ENCODE assay signal across 22 mouse cellular contexts in the genomic region with DNA sequence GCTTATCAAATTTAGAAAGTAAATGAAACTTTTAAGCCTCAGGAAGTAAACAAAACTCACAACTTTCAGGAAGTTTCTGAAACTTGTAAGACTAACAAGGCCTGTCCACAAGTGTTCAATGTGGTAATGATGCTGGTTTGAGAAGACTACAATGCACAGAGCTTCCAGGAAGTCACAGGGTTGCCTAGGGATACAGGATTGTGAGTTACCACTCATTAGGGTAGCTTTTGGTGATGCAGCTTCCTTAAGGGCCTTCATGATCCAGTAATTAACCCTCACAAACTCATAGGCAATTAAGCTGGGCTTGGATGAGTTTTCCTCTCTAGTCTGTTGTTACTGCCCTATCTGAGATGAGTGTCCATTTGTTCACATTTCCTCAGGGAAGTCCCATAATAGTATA.
DNase-seq lines count a peak whose midpoint lies in the region; ATAC-seq and TF ChIP-seq lines count a peak whose summit lies in the region.
"Had no signal": no experiment of that assay in that cellular context is flagged by ENCODE, and none has a peak within 500 bp of the region (broad histone marks: within the 10 kb centered on the region; RNA-seq: fewer than 3 reads in every experiment).

No protein-coding gene starts in this region.

- ATAC-seq in forebrain, embryonic 11.5 days (replicated peaks; ENCODE audit: low FRiP score): 0 out of 2 replicates have a peak, but pooled peaks have one; percentile 52
- no peak for ATAC-seq in forebrain, postnatal 0 days
- 0 out of 2 replicates have a peak, but pooled peaks have one; percentile 6 for ATAC-seq in forebrain, embryonic 16.5 days
- ATAC-seq in forebrain, embryonic 13.5 days: no peak
- no peak for ATAC-seq in hindbrain, embryonic 12.5 days (ENCODE audit: low FRiP score)
- no peak for ATAC-seq in liver, postnatal 0 days
- ATAC-seq: activated CD4-positive, CD25-positive, alpha-beta regulatory T cell, adult 4 months; CD4-positive, CD25-positive, alpha-beta regulatory T cell, adult 4 months; Patski had no signal

- DNase-seq in forebrain, embryonic 11.5 days (ENCODE audit: low spot score): no peak
- DNase-seq in forebrain, postnatal 0 days: no peak
- DNase-seq in retina, embryonic 14.5 days (ENCODE audit: low spot score): peak; percentile 60
- peak; percentile 78 for DNase-seq in retina, postnatal 1 day
- no peak for DNase-seq in liver, postnatal 0 days
- DNase-seq: adrenal gland, adult 2 months; adrenal gland, adult 8-10 months; adrenal gland, postnatal 10 days; adrenal gland, postnatal 14 days; adrenal gland, postnatal 25 days; adrenal gland, postnatal 36 days; B cell, adult 2 months; cerebellum, adult 11 months; cerebellum, adult 11-12 months had no signal

- no peaks in the 10 kb centered on the region for H3K27me3 ChIP-seq in forebrain, embryonic 11.5 days (ENCODE audit: control insufficient read depth, insufficient read depth, low read length)
- H3K27me3 ChIP-seq in forebrain, postnatal 0 days (ENCODE audit: insufficient read depth, low read length): no peaks in the 10 kb centered on the region
- H3K27me3 ChIP-seq in forebrain, embryonic 16.5 days (replicated peaks; ENCODE audit: control insufficient read depth, insufficient read depth, low read length): no peaks in the 10 kb centered on the region
- no peaks in the 10 kb centered on the region for H3K27me3 ChIP-seq in forebrain, embryonic 13.5 days
- no peaks in the 10 kb centered on the region for H3K27me3 ChIP-seq in hindbrain, embryonic 12.5 days
- no peaks in the 10 kb centered on the region for H3K27me3 ChIP-seq in liver, postnatal 0 days (ENCODE audit: insufficient read depth, low read length)
- H3K27me3 ChIP-seq: CH12.LX, Patski had no signal

- H3K9me3 ChIP-seq in forebrain, embryonic 11.5 days (ENCODE audit: control insufficient read depth, low read length): no peaks in the 10 kb centered on the region
- H3K9me3 ChIP-seq in forebrain, postnatal 0 days (ENCODE audit: low read length): no peaks in the 10 kb centered on the region
- H3K9me3 ChIP-seq in forebrain, embryonic 16.5 days (ENCODE audit: control insufficient read depth, low read length): no peaks in the 10 kb centered on the region
- no peaks in the 10 kb centered on the region for H3K9me3 ChIP-seq in forebrain, embryonic 13.5 days (replicated peaks)
- no peaks in the 10 kb centered on the region for H3K9me3 ChIP-seq in hindbrain, embryonic 12.5 days (replicated peaks)
- no peaks in the 10 kb centered on the region for H3K9me3 ChIP-seq in liver, postnatal 0 days (ENCODE audit: low read length)
- H3K9me3 ChIP-seq: G1E had no signal

- no peak for TF ChIP-seq CTCF in forebrain, postnatal 0 days (IDR thresholded peaks at IDR 0.05; ENCODE audit: low read depth)
- TF ChIP-seq CTCF in liver, postnatal 0 days (IDR thresholded peaks at IDR 0.05; ENCODE audit: low read depth): no peak

- H3K4me3 ChIP-seq in forebrain, embryonic 11.5 days (ENCODE audit: low read depth, low read length): no peak overlapping the region
- no peak overlapping the region for H3K4me3 ChIP-seq in forebrain, postnatal 0 days (ENCODE audit: low read depth, low read length)
- H3K4me3 ChIP-seq in forebrain, embryonic 16.5 days (replicated peaks; ENCODE audit: low read length): no peak overlapping the region
- no peak overlapping the region for H3K4me3 ChIP-seq in forebrain, embryonic 13.5 days
- no peak overlapping the region for H3K4me3 ChIP-seq in hindbrain, embryonic 12.5 days
- H3K4me3 ChIP-seq in liver, postnatal 0 days (ENCODE audit: low read depth, low read length): no peak overlapping the region

- H3K4me1 ChIP-seq in forebrain, embryonic 11.5 days (replicated peaks; ENCODE audit: control insufficient read depth, insufficient read depth, low read length): no peaks in the 10 kb centered on the region
- H3K4me1 ChIP-seq in forebrain, postnatal 0 days (ENCODE audit: insufficient read depth): no peaks in the 10 kb centered on the region
- no peaks in the 10 kb centered on the region for H3K4me1 ChIP-seq in forebrain, embryonic 16.5 days (replicated peaks; ENCODE audit: control insufficient read depth, insufficient read depth, low read length)
- no peaks in the 10 kb centered on the region for H3K4me1 ChIP-seq in forebrain, embryonic 13.5 days
- H3K4me1 ChIP-seq in hindbrain, embryonic 12.5 days: no peaks in the 10 kb centered on the region
- no peaks in the 10 kb centered on the region for H3K4me1 ChIP-seq in liver, postnatal 0 days (ENCODE audit: insufficient read depth)

- TF ChIP-seq EP300 in liver, postnatal 0 days (IDR thresholded peaks at IDR 0.05; ENCODE audit: low read depth): no peak

- no peak overlapping the region for H3K4me2 ChIP-seq in forebrain, embryonic 11.5 days (ENCODE audit: low read depth, low read length, severe bottlenecking)
- no peak overlapping the region for H3K4me2 ChIP-seq in forebrain, postnatal 0 days (ENCODE audit: low read depth)
- no peak overlapping the region for H3K4me2 ChIP-seq in forebrain, embryonic 16.5 days (ENCODE audit: low read length)
- H3K4me2 ChIP-seq in forebrain, embryonic 13.5 days: no peak overlapping the region
- no peak overlapping the region for H3K4me2 ChIP-seq in hindbrain, embryonic 12.5 days (replicated peaks)
- no peak overlapping the region for H3K4me2 ChIP-seq in liver, postnatal 0 days (ENCODE audit: low read depth, low read length)

- H3K27ac ChIP-seq in forebrain, embryonic 11.5 days (ENCODE audit: low read depth, low read length): no peak overlapping the region
- H3K27ac ChIP-seq in forebrain, postnatal 0 days (ENCODE audit: low read depth, low read length): no peak overlapping the region
- H3K27ac ChIP-seq in forebrain, embryonic 16.5 days (ENCODE audit: low read length): no peak overlapping the region
- no peak overlapping the region for H3K27ac ChIP-seq in forebrain, embryonic 13.5 days
- no peak overlapping the region for H3K27ac ChIP-seq in hindbrain, embryonic 12.5 days
- H3K27ac ChIP-seq in liver, postnatal 0 days (ENCODE audit: low read depth): no peak overlapping the region

- H3K36me3 ChIP-seq in forebrain, embryonic 11.5 days (ENCODE audit: control insufficient read depth, insufficient read depth, low read length): no peaks in the 10 kb centered on the region
- H3K36me3 ChIP-seq in forebrain, postnatal 0 days (ENCODE audit: insufficient read depth): no peaks in the 10 kb centered on the region
- H3K36me3 ChIP-seq in forebrain, embryonic 16.5 days (ENCODE audit: control insufficient read depth, insufficient read depth): no peaks in the 10 kb centered on the region
- H3K36me3 ChIP-seq in forebrain, embryonic 13.5 days (ENCODE audit: poor library complexity, severe bottlenecking): no peaks in the 10 kb centered on the region
- H3K36me3 ChIP-seq in hindbrain, embryonic 12.5 days: no peaks in the 10 kb centered on the region
- H3K36me3 ChIP-seq in liver, postnatal 0 days (replicated peaks; ENCODE audit: insufficient read depth, low read length): no peaks in the 10 kb centered on the region
- H3K36me3 ChIP-seq: G1E had no signal

- no peak overlapping the region for H3K9ac ChIP-seq in forebrain, embryonic 11.5 days (ENCODE audit: low read length)
- no peak overlapping the region for H3K9ac ChIP-seq in forebrain, postnatal 0 days
- no peak overlapping the region for H3K9ac ChIP-seq in forebrain, embryonic 16.5 days (replicated peaks; ENCODE audit: low read depth, low read length)
- no peak overlapping the region for H3K9ac ChIP-seq in forebrain, embryonic 13.5 days
- H3K9ac ChIP-seq in hindbrain, embryonic 12.5 days: no peak overlapping the region
- H3K9ac ChIP-seq in liver, postnatal 0 days (replicated peaks): no peak overlapping the region

Comparison
In these comparisons a context has a peak if more than half of its experiments do, and no peak if none do; other contexts are left out.
1. ATAC-seq: peak in forebrain, embryonic 11.5 days (single experiment) and forebrain, embryonic 16.5 days (single experiment); none in forebrain, postnatal 0 days (single experiment), forebrain, embryonic 13.5 days (single experiment), hindbrain, embryonic 12.5 days (single experiment) and liver, postnatal 0 days (single experiment).
2. DNase-seq: peak in retina, embryonic 14.5 days (single experiment) and retina, postnatal 1 day (single experiment); none in forebrain, embryonic 11.5 days (single experiment), forebrain, postnatal 0 days (single experiment) and liver, postnatal 0 days (single experiment).